Mouse (Mus musculus) megakaryocyte, embryonic 14.5 days (primary cell): ENCODE results near the gene Eps8l3.

Source experiments
- FLI1 ChIP-seq: IDR thresholded peaks from 2 replicates; pipeline ENCODE4 v1.6.1; 2012; ENCODE audit warnings: low read length, inconsistent platforms, mixed read lengths
- GATA1 ChIP-seq: IDR thresholded peaks from 3 replicates; pipeline ENCODE4 v1.6.1; 2012; ENCODE audit warnings: mixed read lengths, low read length, inconsistent platforms, borderline replicate concordance

- TF ChIP-seq FLI1 (no peak), GATA1 (no peak)
Observed at GRCm38 (mm10) chr3:107867086-107867485, 9.9 kb upstream of the Eps8l3 start.
